Mouse (Mus musculus): ENCODE data around the gene Mpv17l2. TPM values are rescaled to one million over a fixed set of nuclear protein-coding genes. Genes with fewer than 3 reads are reported as not detected.
A peak's percentile ranks its signal among the peaks of the same experiment; 100 is the strongest.

The Mpv17l2 gene
- total and polyA plus RNA-seq, 3 experiments = 13.5 to 89.1 (median 63.1) TPM

DNA sequence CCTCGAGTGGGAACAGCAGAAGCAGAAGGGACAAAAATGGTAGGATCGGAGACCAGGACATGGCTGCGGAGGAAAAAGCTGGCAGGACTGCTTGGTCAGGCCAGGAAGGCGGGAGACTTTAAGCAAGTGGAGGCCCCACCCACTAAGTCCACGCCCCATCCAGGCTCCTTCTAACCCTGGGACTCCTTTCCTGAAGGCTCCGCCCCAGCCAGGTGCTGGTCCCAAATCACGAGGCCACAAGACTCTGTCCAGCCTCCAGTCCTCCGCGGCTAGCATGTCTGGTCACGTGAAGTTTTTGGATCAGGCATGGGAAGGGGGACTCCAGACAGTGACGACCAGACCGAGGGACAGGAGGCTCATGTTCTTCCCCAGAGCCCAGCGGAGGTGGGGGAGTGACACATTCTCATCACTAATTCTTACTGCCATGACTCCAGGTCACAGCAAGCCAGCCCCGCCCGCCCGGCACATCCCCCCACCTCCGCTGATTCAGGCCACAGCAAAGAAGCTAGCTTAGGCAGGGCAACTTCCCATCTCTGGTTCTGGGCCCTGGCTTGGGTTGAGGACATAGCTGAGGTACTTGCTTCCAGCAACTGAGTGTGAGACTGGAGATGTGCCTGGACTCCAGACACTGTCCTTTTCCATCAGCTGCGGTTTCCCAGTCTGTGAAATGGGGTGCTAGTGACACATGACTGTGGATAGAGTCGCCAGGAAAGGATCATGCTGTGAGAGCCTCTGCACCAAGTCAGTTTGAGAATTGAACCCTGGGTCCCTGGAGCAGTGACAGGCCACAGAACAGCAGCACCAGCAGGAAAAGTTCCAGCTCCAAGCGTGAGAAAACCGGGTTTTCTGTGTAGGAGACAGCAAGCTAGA lies 6.1 kb upstream of the Mpv17l2 start:
- H3K4me3 ChIP-seq (ENCODE audit: low read depth, low read length) = peak overlapping the region; percentile 73
- H3K4me1 ChIP-seq (ENCODE audit: insufficient read depth, low read depth, low read length) = peaks cover 94% of the 10 kb centered on the region
- peaks cover 81% of the 10 kb centered on the region for H3K36me3 ChIP-seq (replicated peaks)
- no peak for DNase-seq (ENCODE audit: low spot score)
- H3K9me3 ChIP-seq (replicated peaks) = no peaks in the 10 kb centered on the region
- no peak for TF ChIP-seq CTCF (IDR thresholded peaks at IDR 0.05; ENCODE audit: low read depth, low read length)
- TF ChIP-seq POLR2AphosphoS5 (IDR thresholded peaks at IDR 0.05; ENCODE audit: insufficient replicate concordance, low read depth, low read length) = no peak; the same call in 1 of the 2 replicates
- TF ChIP-seq GATA1 (IDR thresholded peaks at IDR 0.05; ENCODE audit: borderline replicate concordance, low read length) = no peak
- no peak for TF ChIP-seq TAL1 (conservative IDR thresholded peaks at IDR 0.05; ENCODE audit: low read depth, low read length)
- TF ChIP-seq GATA2 (IDR thresholded peaks at IDR 0.05; ENCODE audit: borderline replicate concordance, low read depth, low read length) = no peak
- no peak for ATAC-seq (ENCODE audit: extremely low read depth, insufficient number of reproducible peaks, low FRiP score, poor library complexity, severe bottlenecking)
- H3K27me3 ChIP-seq (ENCODE audit: insufficient read depth, low read length) = no peaks in the 10 kb centered on the region; the same call in 1 of the 2 replicates

- DNase-seq (ENCODE audit: low spot score) (no peak), ATAC-seq (ENCODE audit: extremely low read depth, insufficient number of reproducible peaks, low FRiP score, poor library complexity, severe bottlenecking) (no peak)
- Histone ChIP-seq H3K9me3 (replicated peaks) (no peaks in the 10 kb centered on the region), H3K36me3 (replicated peaks) (peaks cover 73% of the 10 kb centered on the region), H3K4me1 (ENCODE audit: insufficient read depth, low read depth, low read length) (peaks cover 94% of the 10 kb centered on the region), H3K4me3 (ENCODE audit: low read depth, low read length) (peak overlapping the region; percentile 73), H3K27me3 (ENCODE audit: insufficient read depth, low read length) (no peaks in the 10 kb centered on the region; the same call in 1 of the 2 replicates)
- TF ChIP-seq GATA2 (IDR thresholded peaks at IDR 0.05; ENCODE audit: borderline replicate concordance, low read depth, low read length) = no peak
- no peak for TF ChIP-seq POLR2AphosphoS5 (IDR thresholded peaks at IDR 0.05; ENCODE audit: insufficient replicate concordance, low read depth, low read length)
- no peak for TF ChIP-seq TAL1 (conservative IDR thresholded peaks at IDR 0.05; ENCODE audit: low read depth, low read length)
- no peak for TF ChIP-seq CTCF (IDR thresholded peaks at IDR 0.05; ENCODE audit: low read depth, low read length)
- TF ChIP-seq GATA1 (IDR thresholded peaks at IDR 0.05; ENCODE audit: borderline replicate concordance, low read length) = no peak
These were observed 5.3 kb upstream of the Mpv17l2 start for GRCm38 (mm10) chr8:70765838-70766570.

DNA sequence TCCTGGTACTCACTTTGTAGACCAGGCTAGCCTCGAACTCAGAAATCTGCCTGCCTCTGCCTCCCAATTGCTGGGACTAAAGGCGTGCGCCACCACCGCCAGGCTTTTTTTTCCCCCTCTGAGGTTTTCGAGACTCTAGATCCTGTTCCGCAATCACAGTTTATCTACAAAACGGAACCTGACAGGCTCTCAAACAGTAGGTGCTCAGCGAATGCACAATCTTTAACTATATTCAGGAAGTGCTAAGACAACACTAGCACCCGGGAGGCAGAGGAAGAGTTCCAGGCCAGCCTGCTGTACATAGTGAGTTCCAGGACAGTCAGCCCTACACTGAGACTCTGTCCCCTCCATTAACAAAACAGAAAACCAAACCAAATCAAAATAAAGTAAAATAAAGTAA lies 4.6 kb upstream of the Mpv17l2 start:
- DNase-seq (ENCODE audit: low spot score) (no peak), ATAC-seq (ENCODE audit: extremely low read depth, insufficient number of reproducible peaks, low FRiP score, poor library complexity, severe bottlenecking) (no peak)
- H3K27me3 ChIP-seq (ENCODE audit: insufficient read depth, low read length) = no peaks in the 10 kb centered on the region; the same call in 1 of the 2 replicates
- no peaks in the 10 kb centered on the region for H3K9me3 ChIP-seq (replicated peaks)
- H3K4me1 ChIP-seq (ENCODE audit: insufficient read depth, low read depth, low read length) = peaks cover 89% of the 10 kb centered on the region
- H3K36me3 ChIP-seq (replicated peaks) = peaks cover 66% of the 10 kb centered on the region
- peak overlapping the region; percentile 73; the same call in 1 of the 2 replicates for H3K4me3 ChIP-seq (ENCODE audit: low read depth, low read length)
- TF ChIP-seq TAL1 (conservative IDR thresholded peaks at IDR 0.05; ENCODE audit: low read depth, low read length) = no peak
- TF ChIP-seq GATA1 (IDR thresholded peaks at IDR 0.05; ENCODE audit: borderline replicate concordance, low read length) = no peak
- no peak for TF ChIP-seq CTCF (IDR thresholded peaks at IDR 0.05; ENCODE audit: low read depth, low read length)
- no peak for TF ChIP-seq GATA2 (IDR thresholded peaks at IDR 0.05; ENCODE audit: borderline replicate concordance, low read depth, low read length)
- TF ChIP-seq POLR2AphosphoS5 (IDR thresholded peaks at IDR 0.05; ENCODE audit: insufficient replicate concordance, low read depth, low read length) = no peak

DNA sequence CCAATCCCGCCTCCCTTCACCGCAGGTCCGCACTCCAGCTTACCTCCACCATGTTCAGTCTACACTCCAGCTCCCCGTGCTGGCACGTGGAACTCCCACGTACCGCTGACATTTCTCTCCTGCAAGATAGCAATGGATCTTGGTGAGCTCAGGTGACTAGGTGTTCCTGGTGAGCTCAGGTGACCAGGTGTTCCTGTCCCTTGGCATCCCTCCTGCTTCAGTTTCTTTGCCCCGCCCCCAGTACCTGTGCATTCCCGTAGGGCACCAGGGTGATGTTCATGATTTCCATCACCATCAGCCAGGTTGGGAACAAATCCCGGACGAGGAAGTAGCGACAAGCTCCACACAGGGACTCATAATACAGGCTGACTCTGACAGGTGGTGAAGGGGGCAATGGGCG lies 3.9 kb upstream of the Mpv17l2 start:
- no peaks in the 10 kb centered on the region; the same call in 1 of the 2 replicates for H3K27me3 ChIP-seq (ENCODE audit: insufficient read depth, low read length)
- no peak for ATAC-seq (ENCODE audit: extremely low read depth, insufficient number of reproducible peaks, low FRiP score, poor library complexity, severe bottlenecking)
- no peak for TF ChIP-seq GATA1 (IDR thresholded peaks at IDR 0.05; ENCODE audit: borderline replicate concordance, low read length)
- TF ChIP-seq POLR2AphosphoS5 (IDR thresholded peaks at IDR 0.05; ENCODE audit: insufficient replicate concordance, low read depth, low read length) = no peak
- no peak for TF ChIP-seq CTCF (IDR thresholded peaks at IDR 0.05; ENCODE audit: low read depth, low read length)
- no peak for TF ChIP-seq GATA2 (IDR thresholded peaks at IDR 0.05; ENCODE audit: borderline replicate concordance, low read depth, low read length)
- no peak for TF ChIP-seq TAL1 (conservative IDR thresholded peaks at IDR 0.05; ENCODE audit: low read depth, low read length)
- H3K4me3 ChIP-seq (ENCODE audit: low read depth, low read length) = peak overlapping the region; percentile 63; the same call in 1 of the 2 replicates
- no peaks in the 10 kb centered on the region for H3K9me3 ChIP-seq (replicated peaks)
- no peak for DNase-seq (ENCODE audit: low spot score)
- H3K4me1 ChIP-seq (ENCODE audit: insufficient read depth, low read depth, low read length) = peaks cover 90% of the 10 kb centered on the region
- peaks cover 62% of the 10 kb centered on the region for H3K36me3 ChIP-seq (replicated peaks)

DNA sequence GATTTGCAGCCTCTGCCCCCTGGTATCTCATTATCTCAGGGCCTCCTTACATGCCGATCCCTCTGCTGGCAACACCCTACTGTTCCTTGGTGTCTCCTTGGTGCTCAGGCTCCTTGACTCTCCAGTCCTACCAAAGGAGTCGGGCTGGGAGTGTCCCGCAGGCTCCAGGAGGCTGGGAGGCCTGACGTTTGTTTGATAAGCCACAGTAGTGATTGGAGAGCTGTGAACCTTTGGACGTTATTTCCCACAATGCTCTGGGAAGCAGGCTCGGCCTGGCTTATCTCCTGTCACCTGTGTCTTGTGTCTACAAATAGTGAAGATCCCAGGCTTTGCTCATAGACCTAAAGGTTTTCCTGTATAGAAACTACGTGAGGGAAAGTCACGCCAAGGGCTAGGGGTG lies 3.3 kb upstream of the Mpv17l2 start:
- DNase-seq (ENCODE audit: low spot score) (no peak), ATAC-seq (ENCODE audit: extremely low read depth, insufficient number of reproducible peaks, low FRiP score, poor library complexity, severe bottlenecking) (0 out of 2 replicates have a peak, but pooled peaks have one; percentile 6)
- H3K4me1 ChIP-seq (ENCODE audit: insufficient read depth, low read depth, low read length) = peaks cover 90% of the 10 kb centered on the region
- peak; percentile 46 for TF ChIP-seq TAL1 (conservative IDR thresholded peaks at IDR 0.05; ENCODE audit: low read depth, low read length)
- no peak for TF ChIP-seq CTCF (IDR thresholded peaks at IDR 0.05; ENCODE audit: low read depth, low read length)
- H3K4me3 ChIP-seq (ENCODE audit: low read depth, low read length) = peak overlapping the region; percentile 63; the same call in 1 of the 2 replicates
- no peaks in the 10 kb centered on the region for H3K9me3 ChIP-seq (replicated peaks)
- H3K36me3 ChIP-seq (replicated peaks) = peaks cover 62% of the 10 kb centered on the region
- no peaks in the 10 kb centered on the region for H3K27me3 ChIP-seq (ENCODE audit: insufficient read depth, low read length)

GRCm38 (mm10) chr8:70763354-70763753 lies 2.6 kb upstream of the Mpv17l2 start:
- peaks cover 62% of the 10 kb centered on the region for H3K36me3 ChIP-seq (replicated peaks)
- H3K4me1 ChIP-seq (ENCODE audit: insufficient read depth, low read depth, low read length) = peaks cover 90% of the 10 kb centered on the region
- TF ChIP-seq GATA1 (IDR thresholded peaks at IDR 0.05; ENCODE audit: borderline replicate concordance, low read length) (no peak), CTCF (IDR thresholded peaks at IDR 0.05; ENCODE audit: low read depth, low read length) (peak; percentile 82)
- no peaks in the 10 kb centered on the region for H3K27me3 ChIP-seq (ENCODE audit: insufficient read depth, low read length)
- ATAC-seq (ENCODE audit: extremely low read depth, insufficient number of reproducible peaks, low FRiP score, poor library complexity, severe bottlenecking) = no peak
- H3K4me3 ChIP-seq (ENCODE audit: low read depth, low read length) = peak overlapping the region; percentile 63; the same call in 1 of the 2 replicates
- no peak for DNase-seq (ENCODE audit: low spot score)
- H3K9me3 ChIP-seq (replicated peaks) = no peaks in the 10 kb centered on the region

Measured in G1E (cell line).